In the genomic region with DNA sequence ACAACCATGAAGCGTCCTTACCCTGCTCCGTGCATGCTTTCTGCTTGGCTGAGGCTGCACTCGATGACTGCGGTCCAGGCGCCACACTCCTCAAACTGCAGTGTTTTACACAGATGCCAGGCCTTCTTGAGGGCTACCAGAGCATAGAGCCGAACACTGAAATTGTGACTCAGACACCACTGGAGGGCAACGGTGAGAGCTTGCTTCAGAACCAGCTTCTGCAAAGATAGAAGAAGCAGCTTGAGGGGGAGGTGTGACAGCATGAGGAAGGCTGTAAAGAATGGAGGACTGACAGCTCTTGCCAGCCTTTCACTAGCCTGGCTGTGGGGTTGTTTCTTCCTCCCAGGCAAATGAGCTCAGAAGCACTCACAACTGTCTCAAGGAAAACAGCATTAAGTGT, we compare ENCODE assay signal across 11 mouse cellular contexts. TPM values are rescaled to one million over a fixed set of nuclear protein-coding genes. Genes with fewer than 3 reads are reported as not detected.
DNase-seq lines count a peak whose midpoint lies in the region; ATAC-seq and TF ChIP-seq lines count a peak whose summit lies in the region.
"Had no signal": no experiment of that assay in that cellular context is flagged by ENCODE, and none has a peak within 500 bp of the region (broad histone marks: within the 10 kb centered on the region; RNA-seq: fewer than 3 reads in every experiment).

No protein-coding gene starts in this region.

- no peak overlapping the region for H3K4me2 ChIP-seq in liver, embryonic 14.5 days (ENCODE audit: low read depth)
- no peak overlapping the region for H3K4me2 ChIP-seq in liver, embryonic 12.5 days
- H3K4me2 ChIP-seq: intestine, embryonic 15.5 days; limb, embryonic 13.5 days had no signal

- H3K27ac ChIP-seq in liver, embryonic 14.5 days, result no peak overlapping the region
- H3K27ac ChIP-seq in liver, embryonic 12.5 days, result no peak overlapping the region
- H3K27ac ChIP-seq: intestine, embryonic 15.5 days; limb, embryonic 13.5 days had no signal

- H3K36me3 ChIP-seq in liver, embryonic 14.5 days (replicated peaks; ENCODE audit: control insufficient read depth, insufficient read depth, low read depth), result peaks cover 11% of the 10 kb centered on the region
- peaks cover 93% of the 10 kb centered on the region for H3K36me3 ChIP-seq in liver, embryonic 12.5 days

- no peaks in the 10 kb centered on the region for H3K4me1 ChIP-seq in liver, embryonic 14.5 days (replicated peaks; ENCODE audit: control insufficient read depth in 2 of 2, insufficient read depth in 2 of 2, low read length in 1 of 2)
- no peaks in the 10 kb centered on the region for H3K4me1 ChIP-seq in liver, embryonic 12.5 days
- H3K4me1 ChIP-seq: intestine, embryonic 15.5 days; limb, embryonic 13.5 days had no signal

- no peak for DNase-seq in liver, embryonic 14.5 days (ENCODE audit: low read depth in 3 of 3, low spot score in 3 of 3)
- DNase-seq in Patski (ENCODE audit: low read depth, low spot score), result peak; percentile 71
- peak; percentile 24 to 25 for DNase-seq in layer of hippocampus, postnatal 36 days
- DNase-seq in right cerebral cortex, postnatal 36 days (ENCODE audit: low spot score in 2 of 2), result peak; percentile 47 to 75
- no peak for DNase-seq in ovary, postnatal 14 days (ENCODE audit: low spot score)
- no peak for DNase-seq in c-Kit-positive CD71-positive TER-119-positive erythroid progenitor cells, embryonic 14.5 days (ENCODE audit: low spot score)
- no peak for DNase-seq in gastrocnemius, postnatal 10 days
- DNase-seq: thymus, postnatal 25 days had no signal

- H3K9me3 ChIP-seq in liver, embryonic 14.5 days (ENCODE audit: control insufficient read depth, low read length), result no peaks in the 10 kb centered on the region
- no peaks in the 10 kb centered on the region for H3K9me3 ChIP-seq in liver, embryonic 12.5 days (replicated peaks)
- H3K9me3 ChIP-seq: intestine, embryonic 15.5 days; limb, embryonic 13.5 days had no signal

- TF ChIP-seq EP300 in liver, embryonic 14.5 days (IDR thresholded peaks at IDR 0.05; ENCODE audit: low read depth), result no peak

- no peak for ATAC-seq in liver, embryonic 14.5 days (ENCODE audit: insufficient read depth)
- no peak for ATAC-seq in liver, embryonic 12.5 days
- ATAC-seq in Patski, result peak; percentile 84
- ATAC-seq: intestine, embryonic 15.5 days had no signal

- no peak overlapping the region for H3K4me3 ChIP-seq in liver, embryonic 14.5 days (ENCODE audit: insufficient read depth in 1 of 2, low read depth in 2 of 2, low read length in 2 of 2)
- H3K4me3 ChIP-seq in liver, embryonic 12.5 days, result no peak overlapping the region
- H3K4me3 ChIP-seq: intestine, embryonic 15.5 days; limb, embryonic 13.5 days had no signal

- H3K27me3 ChIP-seq in liver, embryonic 14.5 days (ENCODE audit: control insufficient read depth, insufficient read depth, low read length), result no peaks in the 10 kb centered on the region
- no peaks in the 10 kb centered on the region for H3K27me3 ChIP-seq in liver, embryonic 12.5 days (replicated peaks)
- H3K27me3 ChIP-seq in Patski, result no peaks in the 10 kb centered on the region
- H3K27me3 ChIP-seq: intestine, embryonic 15.5 days; limb, embryonic 13.5 days had no signal

- 81% methylated on average over 7 of the region's 7 CpGs for WGBS in liver, embryonic 14.5 days (ENCODE audit: insufficient replicate concordance)
- 84% methylated on average over 7 of the region's 7 CpGs for WGBS in liver, embryonic 12.5 days (ENCODE audit: insufficient replicate concordance)

- TF ChIP-seq CTCF in liver, embryonic 14.5 days (IDR thresholded peaks at IDR 0.05; ENCODE audit: low read depth), result peak; percentile 30; the same call in 1 of the 2 replicates
- peak; percentile 70 for TF ChIP-seq CTCF in Patski (IDR thresholded peaks at IDR 0.05)

- H3K9ac ChIP-seq in liver, embryonic 14.5 days (replicated peaks), result no peak overlapping the region
- no peak overlapping the region for H3K9ac ChIP-seq in liver, embryonic 12.5 days
- H3K9ac ChIP-seq: intestine, embryonic 15.5 days; limb, embryonic 13.5 days had no signal

- CTCF ChIA-PET in Patski (lab: Charles Lee), result interaction anchor here (0.8 to 1.0 kb wide), 4 partner anchors 9 to 131 kb away, joined by 3 read pairs; no protein-coding TSS in a partner anchor

- in situ Hi-C loops in Patski (cut with MboI; ENCODE audit: low pct_unique_long_range_greater_than_20kb), result no loop called here

- POLR2A ChIA-PET in Patski (lab: Charles Lee), result no interaction called here

RNA-seq across cellular contexts. Expression of gene Coa6, which starts 11.5 kb away (rescaled TPM):
- polyA plus RNA-seq in liver, embryonic 14.5 days (2012; rRNA removed), result 11.4 and 26.7 TPM in 2 replicates
- 39.5 and 39.6 TPM in 2 replicates for polyA plus RNA-seq in liver, embryonic 14.5 days (2014; fragmentation: Nextera tagmentation; extraction: Ambion mirVana)
- polyA plus RNA-seq in liver, embryonic 12.5 days (2016; fragmentation: Nextera tagmentation; extraction: Ambion mirVana), result 39.6 and 42.7 TPM in 2 replicates
- polyA plus RNA-seq in Patski (2021), result 53.8 TPM
- total RNA-seq in layer of hippocampus, postnatal 36 days (2021), result 10 to 100 TPM; 25.5 to 29.8 TPM
- total RNA-seq in gastrocnemius, postnatal 10 days (2021), result 10 to 100 TPM; 15.4 to 17.5 TPM

RNA-seq across cellular contexts. Expression of gene Tarbp1, which starts 41.0 kb away (rescaled TPM):
- polyA plus RNA-seq in liver, embryonic 14.5 days (2012; rRNA removed), result 2.2 and 2.8 TPM in 2 replicates
- 1.5 and 1.9 TPM in 2 replicates for polyA plus RNA-seq in liver, embryonic 14.5 days (2014; fragmentation: Nextera tagmentation; extraction: Ambion mirVana)
- polyA plus RNA-seq in liver, embryonic 12.5 days (2016; fragmentation: Nextera tagmentation; extraction: Ambion mirVana), result 3.3 and 3.4 TPM in 2 replicates
- 8.7 TPM for polyA plus RNA-seq in Patski (2021)
- total RNA-seq in layer of hippocampus, postnatal 36 days (2021), result 1 to 10 TPM; 4.4 to 4.6 TPM
- total RNA-seq in gastrocnemius, postnatal 10 days (2021), result 1 to 10 TPM; 5.4 to 6.0 TPM

Comparison
In these comparisons a context has a peak if more than half of its experiments do, and no peak if none do; other contexts are left out.
1. DNase-seq: peak in Patski (single experiment), layer of hippocampus, postnatal 36 days (2 of 2) and right cerebral cortex, postnatal 36 days (2 of 2); none in liver, embryonic 14.5 days (0 of 3), ovary, postnatal 14 days (single experiment), c-Kit-positive CD71-positive TER-119-positive erythroid progenitor cells, embryonic 14.5 days (single experiment) and gastrocnemius, postnatal 10 days (single experiment).